Mouse (Mus musculus): ENCODE measurements around the gene 1600015I10Rik.

- no peak for TF ChIP-seq CTCF (IDR thresholded peaks at IDR 0.05; ENCODE audit: low read depth)
- TF ChIP-seq EP300 (IDR thresholded peaks at IDR 0.05; ENCODE audit: low read depth): no peak
Measured at GRCm38 (mm10) chr6:48958053-48958452, 28.4 kb downstream of the 1600015I10Rik start.
